Mouse (Mus musculus): Measurements from ENCODE around the gene Cryzl1. TPM values are rescaled to one million over a fixed set of nuclear protein-coding genes. Genes with fewer than 3 reads are reported as not detected.

Gene Cryzl1
- polyA plus RNA-seq, 1 experiment: 16.7 TPM

DNA sequence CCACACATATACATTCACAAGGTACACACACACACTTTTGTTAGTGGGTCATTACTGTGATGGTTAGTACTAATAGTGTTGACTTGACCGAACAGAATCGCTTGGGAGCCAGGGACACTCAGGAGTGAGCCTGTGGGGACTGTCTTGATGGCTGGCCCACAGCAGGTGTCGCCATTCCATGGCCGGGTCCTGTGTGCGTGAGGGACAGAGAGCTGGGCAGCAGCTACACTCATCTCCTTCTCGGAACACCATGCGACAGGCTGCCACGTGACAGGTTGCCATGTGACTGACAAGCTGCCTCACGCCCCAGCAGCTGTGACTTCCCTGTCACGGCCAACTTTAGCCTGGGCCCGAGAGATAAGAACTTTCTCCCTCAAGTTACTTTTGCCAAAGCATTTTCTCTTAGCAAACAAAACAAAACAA lies 11.8 kb downstream of the Cryzl1 start:
- no peak overlapping the region for H3ac ChIP-seq (ENCODE audit: control insufficient read depth, insufficient read length, low read depth)
- H3K79me2 ChIP-seq (ENCODE audit: control insufficient read depth, insufficient read depth): peaks cover 6% of the 10 kb centered on the region
- peaks cover 9% of the 10 kb centered on the region for H3K36me3 ChIP-seq (ENCODE audit: control insufficient read depth, insufficient read depth)
- TF ChIP-seq MYOG (IDR thresholded peaks at IDR 0.05; ENCODE audit: control insufficient read depth, extremely low read depth, insufficient read length): no peak
- TF ChIP-seq MYOD1 (IDR thresholded peaks at IDR 0.05; ENCODE audit: control insufficient read depth, insufficient read length, low read depth): no peak
- TF ChIP-seq MAX (IDR thresholded peaks at IDR 0.05): no peak
- no peak for TF ChIP-seq CEBPB (IDR thresholded peaks at IDR 0.05; ENCODE audit: low read depth)
- no peak for TF ChIP-seq USF1 (IDR thresholded peaks at IDR 0.05; ENCODE audit: low read depth)
- TF ChIP-seq FOSL1 (IDR thresholded peaks at IDR 0.05; ENCODE audit: insufficient read depth, low read length, poor library complexity, severe bottlenecking): no peak
- TF ChIP-seq CTCF (IDR thresholded peaks at IDR 0.05; ENCODE audit: control insufficient read depth, insufficient read depth, insufficient read length): no peak
- no peaks in the 10 kb centered on the region for H3K27me3 ChIP-seq (ENCODE audit: control insufficient read depth, insufficient read depth, insufficient read length)
- H3K79me3 ChIP-seq (ENCODE audit: low read depth): no peaks in the 10 kb centered on the region
- H3K4me3 ChIP-seq (ENCODE audit: insufficient read depth, poor library complexity, severe bottlenecking): no peak overlapping the region

DNA sequence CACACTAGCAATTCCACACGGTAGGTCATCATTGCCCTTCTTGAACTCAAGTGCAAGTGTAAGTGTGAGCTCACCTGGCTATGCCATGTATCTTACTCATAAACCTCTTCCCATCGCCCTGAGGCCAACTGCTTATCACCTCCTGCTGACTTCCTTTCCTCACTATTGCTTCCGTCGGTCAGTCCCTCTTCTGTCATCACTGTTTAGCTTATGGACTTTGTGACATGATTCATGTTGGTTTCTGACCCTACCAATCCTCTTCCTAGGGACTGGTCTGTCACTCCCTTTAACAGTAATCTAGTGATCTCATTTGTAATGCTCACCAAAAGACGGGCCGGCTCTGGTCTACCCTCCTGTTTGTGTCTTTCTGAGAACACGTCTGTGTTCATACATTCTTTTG lies 18.5 kb downstream of the Cryzl1 start:
- Histone ChIP-seq H3K4me3 (ENCODE audit: insufficient read depth, poor library complexity, severe bottlenecking) (no peak overlapping the region), H3K79me3 (ENCODE audit: low read depth) (no peaks in the 10 kb centered on the region), H3K79me2 (ENCODE audit: control insufficient read depth, insufficient read depth) (no peaks in the 10 kb centered on the region), H3K27me3 (ENCODE audit: control insufficient read depth, insufficient read depth, insufficient read length) (no peaks in the 10 kb centered on the region), H3ac (ENCODE audit: control insufficient read depth, insufficient read length, low read depth) (no peak overlapping the region), H3K36me3 (ENCODE audit: control insufficient read depth, insufficient read depth) (peaks cover 30% of the 10 kb centered on the region)
- no peak for TF ChIP-seq MYOG (IDR thresholded peaks at IDR 0.05; ENCODE audit: control insufficient read depth, extremely low read depth, insufficient read length)
- no peak for TF ChIP-seq FOSL1 (IDR thresholded peaks at IDR 0.05; ENCODE audit: insufficient read depth, low read length, poor library complexity, severe bottlenecking)
- no peak for TF ChIP-seq CTCF (IDR thresholded peaks at IDR 0.05; ENCODE audit: control insufficient read depth, insufficient read depth, insufficient read length)
- no peak for TF ChIP-seq USF1 (IDR thresholded peaks at IDR 0.05; ENCODE audit: low read depth)
- TF ChIP-seq MYOD1 (IDR thresholded peaks at IDR 0.05; ENCODE audit: control insufficient read depth, insufficient read length, low read depth): no peak
- no peak for TF ChIP-seq CEBPB (IDR thresholded peaks at IDR 0.05; ENCODE audit: low read depth)
- TF ChIP-seq MAX (IDR thresholded peaks at IDR 0.05): no peak

DNA sequence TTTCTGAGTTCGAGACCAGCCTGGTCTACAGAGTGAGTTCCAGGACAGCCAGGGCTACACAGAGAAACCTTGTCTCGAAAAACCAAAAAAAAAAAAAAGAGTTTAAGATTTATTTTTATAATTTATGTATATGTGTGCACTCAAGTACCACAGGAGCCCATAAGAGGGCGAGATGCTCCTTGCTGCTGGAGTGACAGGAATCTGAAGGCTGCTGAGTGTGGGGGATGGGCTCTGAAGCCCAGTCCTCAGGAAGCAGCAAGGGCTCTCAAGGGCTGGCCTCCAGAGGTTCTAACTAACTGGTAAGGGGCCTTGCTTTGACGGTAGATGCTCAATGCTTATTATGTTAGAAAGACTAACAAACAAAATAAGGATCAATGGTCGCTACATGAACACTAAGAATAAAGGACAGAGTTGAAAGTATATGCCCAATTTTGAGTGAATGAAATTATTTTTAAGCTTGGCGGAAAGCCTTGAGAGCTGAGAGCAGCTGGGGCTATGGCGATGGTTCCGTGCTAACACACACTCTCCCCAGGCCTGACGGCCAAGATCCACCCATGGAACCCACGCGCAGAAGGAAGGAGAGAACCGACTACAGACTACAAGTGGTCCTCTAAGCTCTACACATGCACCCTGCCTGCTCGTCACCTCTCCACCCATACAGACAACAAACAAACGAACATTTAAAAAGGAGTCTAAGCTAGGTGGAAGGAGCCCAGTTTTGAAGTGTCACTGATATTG lies 24.0 kb downstream of the Cryzl1 start:
- Histone ChIP-seq H3K79me2 (ENCODE audit: control insufficient read depth, insufficient read depth) (no peaks in the 10 kb centered on the region), H3K36me3 (ENCODE audit: control insufficient read depth, insufficient read depth) (peaks cover 19% of the 10 kb centered on the region), H3K4me3 (ENCODE audit: insufficient read depth, poor library complexity, severe bottlenecking) (no peak overlapping the region), H3K79me3 (ENCODE audit: low read depth) (no peaks in the 10 kb centered on the region), H3ac (ENCODE audit: control insufficient read depth, insufficient read length, low read depth) (no peak overlapping the region), H3K27me3 (ENCODE audit: control insufficient read depth, insufficient read depth, insufficient read length) (no peaks in the 10 kb centered on the region)
- TF ChIP-seq MYOD1 (IDR thresholded peaks at IDR 0.05; ENCODE audit: control insufficient read depth, insufficient read length, low read depth) (no peak), MAX (IDR thresholded peaks at IDR 0.05) (no peak), USF1 (IDR thresholded peaks at IDR 0.05; ENCODE audit: low read depth) (no peak), CEBPB (IDR thresholded peaks at IDR 0.05; ENCODE audit: low read depth) (no peak), MYOG (IDR thresholded peaks at IDR 0.05; ENCODE audit: control insufficient read depth, extremely low read depth, insufficient read length) (no peak), FOSL1 (IDR thresholded peaks at IDR 0.05; ENCODE audit: insufficient read depth, low read length, poor library complexity, severe bottlenecking) (no peak), CTCF (IDR thresholded peaks at IDR 0.05; ENCODE audit: control insufficient read depth, insufficient read depth, insufficient read length) (no peak)

DNA sequence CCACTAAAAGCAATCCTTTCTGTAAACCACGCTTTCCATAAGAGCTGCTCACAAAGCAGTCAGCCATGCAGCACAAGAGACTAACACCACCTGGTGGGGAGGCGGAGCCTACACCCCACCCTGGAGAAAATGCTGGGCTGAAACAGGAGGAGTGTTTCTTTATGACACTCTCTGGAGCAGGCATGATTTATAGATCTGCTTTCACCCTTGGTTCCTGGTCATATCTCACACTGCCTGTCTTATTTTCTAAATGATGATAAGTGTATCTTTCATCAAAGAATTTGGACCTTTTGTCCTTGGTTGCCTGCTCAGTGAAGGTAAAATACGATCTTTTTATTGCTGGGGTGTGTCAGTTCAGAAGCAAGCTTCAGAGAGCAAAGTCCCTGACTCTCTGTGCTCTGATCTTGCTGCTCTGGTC lies 26.0 kb downstream of the Cryzl1 start:
- peaks cover 29% of the 10 kb centered on the region for H3K36me3 ChIP-seq (ENCODE audit: control insufficient read depth, insufficient read depth)

DNA sequence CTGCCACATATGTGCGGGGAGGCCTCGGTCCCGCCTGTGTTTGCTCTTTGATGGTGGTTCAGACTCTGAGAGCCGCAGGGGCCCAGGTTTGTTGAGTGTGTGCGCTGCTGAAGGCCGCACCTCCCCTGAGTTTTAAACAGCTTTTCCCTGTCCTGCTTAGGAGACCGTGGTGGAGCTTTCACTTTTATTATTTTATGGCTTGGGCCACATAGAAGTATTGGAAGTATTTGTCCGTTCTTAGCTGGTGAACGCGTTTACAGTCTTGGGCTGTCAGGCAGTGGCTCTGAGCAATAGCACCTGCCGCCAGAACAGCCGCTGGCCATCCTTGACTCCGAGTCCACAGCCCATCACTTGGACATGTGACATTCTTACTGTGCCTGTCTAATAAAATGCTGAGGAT lies 26.9 kb downstream of the Cryzl1 start:
- peaks cover 21% of the 10 kb centered on the region for H3K36me3 ChIP-seq (ENCODE audit: control insufficient read depth, insufficient read depth)
- TF ChIP-seq CEBPB (IDR thresholded peaks at IDR 0.05; ENCODE audit: low read depth) (no peak), MYOD1 (IDR thresholded peaks at IDR 0.05; ENCODE audit: control insufficient read depth, insufficient read length, low read depth) (no peak), CTCF (IDR thresholded peaks at IDR 0.05; ENCODE audit: control insufficient read depth, insufficient read depth, insufficient read length) (no peak), MYOG (IDR thresholded peaks at IDR 0.05; ENCODE audit: control insufficient read depth, extremely low read depth, insufficient read length) (no peak), USF1 (IDR thresholded peaks at IDR 0.05; ENCODE audit: low read depth) (no peak), FOSL1 (IDR thresholded peaks at IDR 0.05; ENCODE audit: insufficient read depth, low read length, poor library complexity, severe bottlenecking) (no peak), MAX (IDR thresholded peaks at IDR 0.05) (no peak)
- H3K4me3 ChIP-seq (ENCODE audit: insufficient read depth, poor library complexity, severe bottlenecking): no peak overlapping the region
- H3K79me3 ChIP-seq (ENCODE audit: low read depth): no peaks in the 10 kb centered on the region
- no peaks in the 10 kb centered on the region for H3K79me2 ChIP-seq (ENCODE audit: control insufficient read depth, insufficient read depth)
- H3ac ChIP-seq (ENCODE audit: control insufficient read depth, insufficient read length, low read depth): no peak overlapping the region
- no peaks in the 10 kb centered on the region for H3K27me3 ChIP-seq (ENCODE audit: control insufficient read depth, insufficient read depth, insufficient read length)

More for the DNA sequence above, 26.0 kb downstream of the Cryzl1 start:
- TF ChIP-seq FOSL1 (IDR thresholded peaks at IDR 0.05; ENCODE audit: insufficient read depth, low read length, poor library complexity, severe bottlenecking) (no peak), CEBPB (IDR thresholded peaks at IDR 0.05; ENCODE audit: low read depth) (no peak), MYOG (IDR thresholded peaks at IDR 0.05; ENCODE audit: control insufficient read depth, extremely low read depth, insufficient read length) (no peak), MYOD1 (IDR thresholded peaks at IDR 0.05; ENCODE audit: control insufficient read depth, insufficient read length, low read depth) (no peak), MAX (IDR thresholded peaks at IDR 0.05) (no peak), USF1 (IDR thresholded peaks at IDR 0.05; ENCODE audit: low read depth) (no peak), CTCF (IDR thresholded peaks at IDR 0.05; ENCODE audit: control insufficient read depth, insufficient read depth, insufficient read length) (no peak)
- H3K4me3 ChIP-seq (ENCODE audit: insufficient read depth, poor library complexity, severe bottlenecking): no peak overlapping the region
- H3ac ChIP-seq (ENCODE audit: control insufficient read depth, insufficient read length, low read depth): no peak overlapping the region
- no peaks in the 10 kb centered on the region for H3K79me3 ChIP-seq (ENCODE audit: low read depth)
- no peaks in the 10 kb centered on the region for H3K79me2 ChIP-seq (ENCODE audit: control insufficient read depth, insufficient read depth)
- no peaks in the 10 kb centered on the region for H3K27me3 ChIP-seq (ENCODE audit: control insufficient read depth, insufficient read depth, insufficient read length)

Data from C2C12 (cell line).